Mouse (Mus musculus): ENCODE data around the gene Padi3. TPM values are rescaled to one million over a fixed set of nuclear protein-coding genes. Genes with fewer than 3 reads are reported as not detected.

The Padi3 gene
- polyA plus RNA-seq, 2 experiments from 2014 or later: 0.15 TPM; not detected in 1

Other genes with a start within 250 kb of the Padi3 start
- not detected for gene Arhgef10l, start 144.6 kb downstream of the Padi3 start, polyA plus RNA-seq (2017; shearing (Covaris generic))
- gene Rcc2, start 110.1 kb downstream of the Padi3 start, polyA plus RNA-seq (2017; shearing (Covaris generic)): 10 to 100 TPM; 17.6 to 22.8 TPM
- not detected for gene Padi6, start 68.0 kb downstream of the Padi3 start, polyA plus RNA-seq (2017; shearing (Covaris generic))
- gene Padi4, start 36.4 kb downstream of the Padi3 start, polyA plus RNA-seq (2017; shearing (Covaris generic)): under 1 TPM in 1 of 2 experiments, not detected in 1; 0.56 TPM
- under 1 TPM; 0.20 to 0.29 TPM for gene Padi1, start 35.1 kb upstream of the Padi3 start, polyA plus RNA-seq (2017; shearing (Covaris generic))
- 1 to 10 TPM; 9.5 to 9.7 TPM for gene Padi2, start 95.7 kb upstream of the Padi3 start, polyA plus RNA-seq (2017; shearing (Covaris generic))
- gene Sdhb, start 150.6 kb upstream of the Padi3 start, polyA plus RNA-seq (2017; shearing (Covaris generic)): 100 to 1,000 TPM; 318 to 321 TPM
- gene Atp13a2, start 176.2 kb upstream of the Padi3 start, polyA plus RNA-seq (2017; shearing (Covaris generic)): 1 to 10 TPM; 5.6 to 7.5 TPM
- not detected for gene Mfap2, start 199.8 kb upstream of the Padi3 start, polyA plus RNA-seq (2017; shearing (Covaris generic))
- 1 to 10 TPM in 1 of 2 experiments, under 1 TPM in 1; 0.98 to 1.4 TPM for gene Crocc, start 249.9 kb upstream of the Padi3 start, polyA plus RNA-seq (2017; shearing (Covaris generic))